Mouse (Mus musculus): ENCODE results near the gene Lilra5. TPM values are rescaled to one million over a fixed set of nuclear protein-coding genes. Genes with fewer than 3 reads are reported as not detected.
"Not testable (repeated sequence)": the region's sequence is repeated elsewhere in the genome, so short reads cannot be mapped to it uniquely, and the experiment has no call there.

Lilra5 gene
- polyA plus RNA-seq, 1 experiment from 2014 or later, result not detected

GRCm38 (mm10) chr7:4260521-4260920, 23.0 kb downstream of the Lilra5 start:
- not testable (repeated sequence) for H3K27me3 ChIP-seq (replicated peaks; ENCODE audit: control insufficient read depth, insufficient read depth, low read length); H3K27ac ChIP-seq (ENCODE audit: low read length); H3K9ac ChIP-seq (replicated peaks; ENCODE audit: low read depth, low read length); H3K4me2 ChIP-seq (ENCODE audit: low read length); H3K4me3 ChIP-seq (replicated peaks; ENCODE audit: low read length); H3K36me3 ChIP-seq (ENCODE audit: control insufficient read depth, insufficient read depth); H3K4me1 ChIP-seq (replicated peaks; ENCODE audit: control insufficient read depth, insufficient read depth, low read length); H3K9me3 ChIP-seq (ENCODE audit: control insufficient read depth, low read length); ATAC-seq
- 97% methylated on average over 1 of the region's 1 CpGs for WGBS

DNA sequence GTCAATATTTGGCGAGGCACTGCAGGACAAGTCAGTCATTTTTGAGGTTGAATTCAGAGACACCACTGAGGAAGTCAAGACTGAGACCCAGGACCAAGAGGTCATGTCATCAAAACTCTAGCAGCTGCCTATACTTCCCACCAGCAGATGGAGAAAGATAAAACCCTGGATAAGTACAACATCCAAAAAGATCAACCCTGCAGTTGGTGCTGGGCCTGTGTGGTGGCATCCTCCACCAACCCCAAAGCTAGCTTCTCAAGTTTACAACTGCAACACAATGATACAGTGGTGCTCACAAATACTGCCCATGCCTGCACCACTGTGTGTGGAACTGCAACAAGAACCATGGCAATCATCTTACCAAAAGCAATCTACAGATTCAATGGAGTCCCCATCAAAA, 34.6 kb downstream of the Lilra5 start:
- not testable (repeated sequence) for H3K36me3 ChIP-seq (ENCODE audit: control insufficient read depth, insufficient read depth); H3K9ac ChIP-seq (replicated peaks; ENCODE audit: low read depth, low read length); ATAC-seq; H3K9me3 ChIP-seq (ENCODE audit: control insufficient read depth, low read length); H3K4me1 ChIP-seq (replicated peaks; ENCODE audit: control insufficient read depth, insufficient read depth, low read length); H3K4me2 ChIP-seq (ENCODE audit: low read length); H3K27ac ChIP-seq (ENCODE audit: low read length); H3K27me3 ChIP-seq (replicated peaks; ENCODE audit: control insufficient read depth, insufficient read depth, low read length); H3K4me3 ChIP-seq (replicated peaks; ENCODE audit: low read length)
- whole genome bisulfite sequencing, result 74% methylated on average over 1 of the region's 1 CpGs

GRCm38 (mm10) chr7:4273874-4274273, 36.3 kb downstream of the Lilra5 start:
- not testable (repeated sequence) for H3K27ac ChIP-seq (ENCODE audit: low read length); H3K9ac ChIP-seq (replicated peaks; ENCODE audit: low read depth, low read length); H3K4me3 ChIP-seq (replicated peaks; ENCODE audit: low read length); H3K9me3 ChIP-seq (ENCODE audit: control insufficient read depth, low read length); H3K4me1 ChIP-seq (replicated peaks; ENCODE audit: control insufficient read depth, insufficient read depth, low read length); H3K27me3 ChIP-seq (replicated peaks; ENCODE audit: control insufficient read depth, insufficient read depth, low read length); H3K36me3 ChIP-seq (ENCODE audit: control insufficient read depth, insufficient read depth); ATAC-seq; H3K4me2 ChIP-seq (ENCODE audit: low read length)
- WGBS, result 75% methylated on average over 2 of the region's 2 CpGs

DNA sequence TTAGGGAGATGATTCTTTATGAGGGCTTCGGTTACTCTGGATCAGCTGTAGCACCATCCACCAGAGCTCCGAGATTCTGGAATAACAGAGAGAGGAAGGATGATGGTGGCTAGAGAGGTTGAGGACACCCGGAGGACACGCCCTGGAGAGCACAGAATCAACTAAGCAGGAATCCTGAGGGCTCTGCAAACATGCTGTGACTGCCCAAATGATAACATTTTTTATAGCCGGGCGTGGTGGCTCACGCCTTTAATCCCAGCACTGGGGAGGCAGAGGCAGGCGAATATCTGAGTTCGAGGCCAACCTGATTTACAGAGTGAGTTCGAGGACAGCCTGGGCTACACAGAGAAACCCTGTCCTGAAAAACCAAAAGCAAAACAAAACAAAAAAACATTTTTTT, 37.9 kb downstream of the Lilra5 start:
- 92% methylated on average over 10 of the region's 10 CpGs for WGBS
- not testable (repeated sequence) for H3K4me1 ChIP-seq (replicated peaks; ENCODE audit: control insufficient read depth, insufficient read depth, low read length); ATAC-seq; H3K27me3 ChIP-seq (replicated peaks; ENCODE audit: control insufficient read depth, insufficient read depth, low read length); H3K27ac ChIP-seq (ENCODE audit: low read length); H3K4me2 ChIP-seq (ENCODE audit: low read length); H3K9ac ChIP-seq (replicated peaks; ENCODE audit: low read depth, low read length); H3K36me3 ChIP-seq (ENCODE audit: control insufficient read depth, insufficient read depth); H3K4me3 ChIP-seq (replicated peaks; ENCODE audit: low read length); H3K9me3 ChIP-seq (ENCODE audit: control insufficient read depth, low read length)

DNA sequence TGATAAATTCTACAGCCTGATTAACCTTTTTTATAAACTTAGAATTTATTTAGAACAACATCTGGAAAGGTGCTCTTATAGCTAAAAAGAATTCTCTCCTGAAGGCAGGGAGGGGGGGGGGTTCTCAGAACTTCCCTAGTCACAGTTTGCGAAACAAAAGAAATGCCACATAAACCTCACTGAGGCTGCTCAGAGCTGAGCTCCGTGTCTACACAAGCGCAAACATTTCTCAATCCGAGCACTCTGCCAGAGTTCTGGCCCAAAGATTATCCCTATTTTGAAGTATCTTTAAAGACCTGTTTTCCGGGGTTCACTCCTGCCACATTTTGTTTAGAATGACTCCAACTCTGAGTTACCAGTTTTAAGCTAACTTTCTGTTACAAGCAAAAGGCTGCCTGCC, 55.1 kb downstream of the Lilra5 start:
- no peak for ATAC-seq
- 82% methylated on average over 5 of the region's 5 CpGs for WGBS
- Histone ChIP-seq H3K36me3 (ENCODE audit: control insufficient read depth, insufficient read depth) (no peaks in the 10 kb centered on the region), H3K9me3 (ENCODE audit: control insufficient read depth, low read length) (no peaks in the 10 kb centered on the region), H3K27ac (ENCODE audit: low read length) (no peak overlapping the region), H3K4me2 (ENCODE audit: low read length) (no peak overlapping the region), H3K9ac (replicated peaks; ENCODE audit: low read depth, low read length) (no peak overlapping the region), H3K4me3 (replicated peaks; ENCODE audit: low read length) (no peak overlapping the region), H3K4me1 (replicated peaks; ENCODE audit: control insufficient read depth, insufficient read depth, low read length) (no peaks in the 10 kb centered on the region), H3K27me3 (replicated peaks; ENCODE audit: control insufficient read depth, insufficient read depth, low read length) (no peaks in the 10 kb centered on the region)

Other genes starting within 250 kb of the Lilra5 start
- gene Lair1, start 174.6 kb upstream of the Lilra5 start, polyA plus RNA-seq (2015; fragmentation: Nextera tagmentation; extraction: Ambion mirVana), result 1.4 and 2.5 TPM in 2 replicates
- gene Ttyh1, start 118.3 kb upstream of the Lilra5 start, polyA plus RNA-seq (2015; fragmentation: Nextera tagmentation; extraction: Ambion mirVana), result 97.4 and 115 TPM in 2 replicates
- 68.6 and 95.7 TPM in 2 replicates for gene Leng8, start 100.7 kb upstream of the Lilra5 start, polyA plus RNA-seq (2015; fragmentation: Nextera tagmentation; extraction: Ambion mirVana)
- 5.4 and 6.4 TPM in 2 replicates for gene Leng9, start 87.4 kb upstream of the Lilra5 start, polyA plus RNA-seq (2015; fragmentation: Nextera tagmentation; extraction: Ambion mirVana)
- gene Cdc42ep5, start 72.9 kb upstream of the Lilra5 start, polyA plus RNA-seq (2015; fragmentation: Nextera tagmentation; extraction: Ambion mirVana), result 3.4 and 3.8 TPM in 2 replicates
- gene Ncr1, start 100.0 kb downstream of the Lilra5 start, polyA plus RNA-seq (2015; fragmentation: Nextera tagmentation; extraction: Ambion mirVana), result not detected in 2 replicates
- gene Gp6, start 160.0 kb downstream of the Lilra5 start, polyA plus RNA-seq (2015; fragmentation: Nextera tagmentation; extraction: Ambion mirVana), result 0.08 TPM in 1 of 2 replicates, not detected in the other
- 37.6 and 43.6 TPM in 2 replicates for gene Rdh13, start 207.9 kb downstream of the Lilra5 start, polyA plus RNA-seq (2015; fragmentation: Nextera tagmentation; extraction: Ambion mirVana)
- gene Eps8l1, start 222.9 kb downstream of the Lilra5 start, polyA plus RNA-seq (2015; fragmentation: Nextera tagmentation; extraction: Ambion mirVana), result 10.1 and 10.9 TPM in 2 replicates

Data from forebrain, embryonic 16.5 days (tissue).